Comparison of ENCODE assay signal across 18 mouse cellular contexts in the genomic region with DNA sequence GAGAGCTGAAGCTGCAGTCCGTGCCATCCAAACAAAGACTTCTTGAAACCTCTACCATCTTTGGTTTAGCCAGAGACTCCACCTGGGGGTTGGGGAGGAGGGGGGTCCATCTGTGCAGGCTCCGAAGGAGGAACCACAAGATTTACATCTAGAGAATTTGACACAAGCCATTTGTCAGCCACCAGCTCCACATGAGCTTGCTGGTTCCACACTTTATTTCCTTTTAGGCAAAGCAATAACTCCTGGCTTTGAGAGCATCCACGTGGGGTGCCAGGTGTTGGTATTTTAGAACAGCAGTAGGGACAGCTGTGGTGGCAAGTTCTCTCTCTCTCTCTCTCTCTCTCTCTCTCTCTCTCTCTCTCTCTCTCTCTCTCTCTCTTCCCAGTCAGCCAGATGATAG.
DNase-seq lines count a peak whose midpoint lies in the region; ATAC-seq and TF ChIP-seq lines count a peak whose summit lies in the region.
"Had no signal": no experiment of that assay in that cellular context is flagged by ENCODE, and none has a peak within 500 bp of the region (broad histone marks: within the 10 kb centered on the region; RNA-seq: fewer than 3 reads in every experiment).

No protein-coding gene starts in this region.

- TF ChIP-seq CTCF in hindbrain, postnatal 0 days (IDR thresholded peaks at IDR 0.05; ENCODE audit: low read depth): no peak

- no peak overlapping the region for H3K4me2 ChIP-seq in hindbrain, postnatal 0 days (ENCODE audit: low read depth, low read length)
- H3K4me2 ChIP-seq in hindbrain, embryonic 14.5 days (replicated peaks): no peak overlapping the region
- H3K4me2 ChIP-seq: hindbrain, embryonic 13.5 days; liver, embryonic 15.5 days; midbrain, embryonic 11.5 days had no signal

- intact Hi-C loops in gastrocnemius, postnatal 14 days (cut with DNase I; ENCODE audit: low total_unique reads): no loop called here

- no peak overlapping the region for H3K4me3 ChIP-seq in hindbrain, postnatal 0 days (ENCODE audit: low read length)
- no peak overlapping the region for H3K4me3 ChIP-seq in hindbrain, embryonic 14.5 days (replicated peaks; ENCODE audit: low read length)
- H3K4me3 ChIP-seq: hindbrain, embryonic 13.5 days; liver, embryonic 15.5 days had no signal

- H3K9ac ChIP-seq in hindbrain, postnatal 0 days (replicated peaks; ENCODE audit: low read length): no peak overlapping the region
- no peak overlapping the region for H3K9ac ChIP-seq in hindbrain, embryonic 14.5 days
- H3K9ac ChIP-seq: hindbrain, embryonic 13.5 days; liver, embryonic 15.5 days had no signal

- no peak for ATAC-seq in hindbrain, postnatal 0 days
- no peak for ATAC-seq in hindbrain, embryonic 14.5 days (ENCODE audit: low FRiP score)
- peak; percentile 17 to 56; a peak in 2 of 4 replicates for ATAC-seq in hematopoietic stem cell, adult 5-6 weeks (replicated peaks in 1 of 2; ENCODE audit: insufficient read depth in 1 of 2, low FRiP score in 2 of 2, low TSS enrichment in 1 of 2, low read depth in 1 of 2, poor library complexity in 2 of 2, severe bottlenecking in 2 of 2)
- ATAC-seq: forebrain, embryonic 14.5 days had no signal

- 56% methylated on average over 3 of the region's 3 CpGs for WGBS in hindbrain, postnatal 0 days
- WGBS in hindbrain, embryonic 14.5 days: 43% methylated on average over 3 of the region's 3 CpGs

- 0 out of 2 replicates have a peak, but pooled peaks cover 3% of the 10 kb centered on the region for H3K4me1 ChIP-seq in hindbrain, postnatal 0 days (ENCODE audit: insufficient read depth, low read length)
- peaks cover 10% of the 10 kb centered on the region; the same call in 1 of the 2 replicates for H3K4me1 ChIP-seq in hindbrain, embryonic 14.5 days (replicated peaks; ENCODE audit: control insufficient read depth, insufficient read depth, low read length)
- H3K4me1 ChIP-seq: liver, embryonic 15.5 days had no signal

- DNase-seq in hindbrain, postnatal 0 days (ENCODE audit: low spot score): peak; percentile 14
- no peak for DNase-seq in hindbrain, embryonic 14.5 days (ENCODE audit: low spot score)
- peak; percentile 11 for DNase-seq in right cerebral cortex, postnatal 14 days
- DNase-seq in right cerebral cortex, postnatal 25 days: no peak
- no peak for DNase-seq in MN1 (ENCODE audit: low spot score)
- no peak for DNase-seq in gastrocnemius, postnatal 14 days
- DNase-seq: cerebellum, adult 8-10 months; heart, adult 18-20 months; kidney, adult 8-10 months; kidney, postnatal 25 days; lung, postnatal 14 days; thymus, postnatal 14 days had no signal

- H3K27ac ChIP-seq in hindbrain, postnatal 0 days: no peak overlapping the region
- H3K27ac ChIP-seq in hindbrain, embryonic 14.5 days: no peak overlapping the region
- H3K27ac ChIP-seq: hindbrain, embryonic 13.5 days; liver, embryonic 15.5 days had no signal

- H3K9me3 ChIP-seq in hindbrain, postnatal 0 days (ENCODE audit: low read length): no peaks in the 10 kb centered on the region
- H3K9me3 ChIP-seq in hindbrain, embryonic 14.5 days (ENCODE audit: control insufficient read depth, low read length): no peaks in the 10 kb centered on the region
- H3K9me3 ChIP-seq: G1E; hindbrain, embryonic 13.5 days; liver, embryonic 15.5 days had no signal

- H3K27me3 ChIP-seq in hindbrain, postnatal 0 days (ENCODE audit: insufficient read depth, low read length): no peaks in the 10 kb centered on the region
- no peaks in the 10 kb centered on the region for H3K27me3 ChIP-seq in hindbrain, embryonic 14.5 days (ENCODE audit: control insufficient read depth, insufficient read depth, low read length)
- H3K27me3 ChIP-seq: hindbrain, embryonic 13.5 days; liver, embryonic 15.5 days had no signal

- H3K36me3 ChIP-seq in hindbrain, postnatal 0 days (ENCODE audit: insufficient read depth, low read length): no peaks in the 10 kb centered on the region
- H3K36me3 ChIP-seq in hindbrain, embryonic 14.5 days (replicated peaks; ENCODE audit: control insufficient read depth, insufficient read depth): no peaks in the 10 kb centered on the region
- H3K36me3 ChIP-seq: G1E; hindbrain, embryonic 13.5 days; liver, embryonic 15.5 days had no signal

Comparison
In these comparisons a context has a peak if more than half of its experiments do, and no peak if none do; other contexts are left out.
1. DNase-seq: peak in hindbrain, postnatal 0 days (single experiment) and right cerebral cortex, postnatal 14 days (single experiment); none in hindbrain, embryonic 14.5 days (single experiment), right cerebral cortex, postnatal 25 days (single experiment), MN1 (single experiment) and gastrocnemius, postnatal 14 days (single experiment).
2. ATAC-seq: peak in hematopoietic stem cell, adult 5-6 weeks (2 of 2); none in hindbrain, postnatal 0 days (single experiment) and hindbrain, embryonic 14.5 days (single experiment).